Mouse (Mus musculus) hindbrain, postnatal 0 days (tissue): ENCODE results near the gene Tead3. TPM values are rescaled to one million over a fixed set of nuclear protein-coding genes. Genes with fewer than 3 reads are reported as not detected.
A peak's percentile ranks its signal among the peaks of the same experiment; 100 is the strongest.

Experiments
- ATAC-seq: fragments of 200-750 bp; cut with Nextera tagmentation; 2 replicates; pipeline ENCODE4 v1.8.0; 2017; ENCODE audit warnings: mild to moderate bottlenecking, moderate TSS enrichment, moderate library complexity
- DNase-seq: peaks from one replicate; pipeline ENCODE4 v3.0.0-alpha.2; 2015; ENCODE audit warnings: low spot score
- H3K27ac ChIP-seq: fragments of 300-500 bp; sonication (generic); 2 replicates; pipeline ENCODE4 v1.5.1; 2014; ENCODE audit warnings: mild to moderate bottlenecking
- H3K27me3 ChIP-seq: fragments of 300-500 bp; sonication (generic); 2 replicates; pipeline ENCODE4 v1.6.1; 2014; ENCODE audit warnings: low read length, mixed read lengths; ENCODE audit not compliant: insufficient read depth
- H3K36me3 ChIP-seq: fragments of 300-500 bp; sonication (generic); 2 replicates; pipeline ENCODE4 v1.6.1; 2014; ENCODE audit warnings: low read length, mixed read lengths; ENCODE audit not compliant: insufficient read depth
- H3K4me1 ChIP-seq: fragments of 300-500 bp; sonication (generic); 2 replicates; pipeline ENCODE4 v1.6.1; 2014; ENCODE audit warnings: antibody characterized with exemption, low read length, mixed read lengths; ENCODE audit not compliant: insufficient read depth
- H3K4me2 ChIP-seq: fragments of 300-500 bp; sonication (generic); 2 replicates; pipeline ENCODE4 v1.6.1; 2014; ENCODE audit warnings: low read depth, mild to moderate bottlenecking, low read length, moderate library complexity, mixed read lengths
- H3K4me3 ChIP-seq: fragments of 300-500 bp; sonication (generic); 2 replicates; pipeline ENCODE4 v1.5.1; 2014; ENCODE audit warnings: low read length
- H3K9ac ChIP-seq: fragments of 300-500 bp; sonication (generic); replicated peaks from 2 replicates; pipeline ENCODE4 v1.6.1; 2014; ENCODE audit warnings: mild to moderate bottlenecking, low read length, moderate library complexity, mixed read lengths
- H3K9me3 ChIP-seq: fragments of 300-500 bp; sonication (generic); 2 replicates; pipeline ENCODE4 v1.6.1; 2016; ENCODE audit warnings: low read length, mixed read lengths
- CTCF ChIP-seq: IDR thresholded peaks from 2 replicates; pipeline ENCODE4 v1.5.1; 2016; ENCODE audit warnings: antibody characterized with exemption, control low read depth, low read depth
- WGBS: fragments of 180-500 bp; shearing (Covaris S2); extraction: QIAGEN DNeasy Blood & Tissue Kit; methylation state at CpG from one replicate; pipeline ENCODE4 v1.1.7; 2014; 5-methylcytosine and 5-hydroxymethylcytosine counted together
- polyA plus RNA-seq: library from polyadenylated mRNA; unstranded; fragments of >200 nt; fragmentation: Nextera tagmentation; extraction: Ambion mirVana; gene quantifications from 2 replicates; pipeline ENCODE4 v1.2.1, GENCODE M21; 2015
- total RNA-seq: library from RNA; depleted of rRNA; stranded (reverse); fragments of >200 nt; gene quantifications from 2 replicates; pipeline ENCODE4 v1.2.3, GENCODE M21; 2014

Gene Tead3
- total and polyA plus RNA-seq, 2 experiments from 2014 or later = 1.7 to 9.4 TPM

GRCm38 (mm10) chr17:28312232-28313211 is 38.1 kb downstream of the Tead3 start:
- no peak overlapping the region for H3K27ac ChIP-seq
- 0 out of 2 replicates have a peak, but pooled peaks cover 9% of the 10 kb centered on the region for H3K4me1 ChIP-seq
- H3K4me2 ChIP-seq = peak overlapping the region; percentile 89
- no peaks in the 10 kb centered on the region for H3K9me3 ChIP-seq
- DNase-seq = no peak
- 25% methylated on average over 17 of the region's 17 CpGs for WGBS
- peak overlapping the region; percentile 77; the same call in 1 of the 2 replicates for H3K9ac ChIP-seq
- no peaks in the 10 kb centered on the region for H3K27me3 ChIP-seq
- H3K36me3 ChIP-seq = peaks cover 4% of the 10 kb centered on the region; the same call in 1 of the 2 replicates
- TF ChIP-seq CTCF = peak; percentile 53
- peak overlapping the region; percentile 71 for H3K4me3 ChIP-seq
- ATAC-seq = peak; percentile 10

GRCm38 (mm10) chr17:28311366-28312132 is 39.1 kb downstream of the Tead3 start:
- no peaks in the 10 kb centered on the region for H3K27me3 ChIP-seq
- H3K36me3 ChIP-seq = peaks cover 2% of the 10 kb centered on the region; the same call in 1 of the 2 replicates
- no peak overlapping the region for H3K27ac ChIP-seq
- ATAC-seq (no peak), DNase-seq (no peak)
- H3K9me3 ChIP-seq = no peaks in the 10 kb centered on the region
- H3K9ac ChIP-seq = no peak overlapping the region
- H3K4me2 ChIP-seq = no peak overlapping the region
- no peak for TF ChIP-seq CTCF
- WGBS = 78% methylated on average over 5 of the region's 5 CpGs
- 0 out of 2 replicates have a peak, but pooled peaks cover 9% of the 10 kb centered on the region for H3K4me1 ChIP-seq
- no peak overlapping the region for H3K4me3 ChIP-seq

- 0 out of 2 replicates have a peak, but pooled peaks cover 9% of the 10 kb centered on the region for H3K4me1 ChIP-seq
- DNase-seq (no peak), ATAC-seq (no peak)
- no peak overlapping the region for H3K9ac ChIP-seq
- WGBS = 81% methylated on average over 3 of the region's 3 CpGs
- H3K36me3 ChIP-seq = no peaks in the 10 kb centered on the region
- H3K27me3 ChIP-seq = no peaks in the 10 kb centered on the region
- TF ChIP-seq CTCF = peak; percentile 17
- no peaks in the 10 kb centered on the region for H3K9me3 ChIP-seq
- H3K4me2 ChIP-seq = no peak overlapping the region
- no peak overlapping the region for H3K27ac ChIP-seq
- no peak overlapping the region for H3K4me3 ChIP-seq
Measured at GRCm38 (mm10) chr17:28310831-28311230, 39.8 kb downstream of the Tead3 start.

DNA sequence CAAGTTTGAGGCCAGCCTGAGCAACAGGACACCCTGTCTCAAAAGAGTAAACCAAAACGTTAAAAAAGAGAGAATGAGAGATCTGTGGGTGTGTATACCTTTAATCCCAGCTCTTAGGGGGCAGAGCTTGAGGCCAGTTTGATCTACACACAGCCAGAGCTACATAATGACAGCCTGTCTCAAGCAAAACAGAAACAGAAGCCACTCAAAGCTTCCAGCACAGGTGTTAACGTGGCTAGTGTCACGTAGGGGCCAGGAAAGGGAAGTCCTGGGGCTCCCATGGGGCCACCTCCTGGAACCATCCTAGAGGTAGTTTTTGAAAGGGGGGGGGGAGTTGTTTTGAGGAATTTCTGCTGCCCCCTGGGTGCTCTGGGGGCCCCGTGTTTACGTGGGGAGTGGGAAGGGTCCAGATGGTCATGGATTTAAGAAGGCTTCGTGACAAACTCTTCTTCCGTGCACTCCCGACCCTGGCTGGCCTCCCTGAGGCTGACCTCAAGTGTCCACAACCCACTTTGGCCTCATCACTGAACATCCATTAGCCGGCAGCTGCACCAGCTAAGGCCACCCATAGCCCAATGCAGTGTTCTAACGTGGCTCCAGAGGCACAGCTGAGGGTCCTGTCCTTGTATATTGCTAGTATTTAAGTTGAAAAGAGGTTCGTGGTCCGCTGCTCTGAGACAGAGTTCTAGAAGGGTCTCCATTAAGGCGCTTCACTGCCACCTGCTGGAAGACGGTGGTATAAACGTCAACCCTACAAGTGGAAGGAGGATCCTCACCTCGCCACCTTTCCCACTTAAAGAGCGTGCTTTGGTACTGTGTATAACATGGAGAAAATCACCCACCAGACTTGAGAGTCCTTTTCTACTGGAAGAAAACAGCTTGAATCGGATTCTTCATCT is 42.1 kb downstream of the Tead3 start:
- H3K9me3 ChIP-seq = no peaks in the 10 kb centered on the region
- 0 out of 2 replicates have a peak, but pooled peaks cover 4% of the 10 kb centered on the region for H3K4me1 ChIP-seq
- H3K9ac ChIP-seq = no peak overlapping the region
- DNase-seq (peak; percentile 94), ATAC-seq (peak; percentile 24; the same call in 1 of the 2 replicates)
- H3K36me3 ChIP-seq = no peaks in the 10 kb centered on the region
- peak; percentile 93 for TF ChIP-seq CTCF
- 15% methylated on average over 18 of the region's 18 CpGs for WGBS
- no peak overlapping the region for H3K27ac ChIP-seq
- H3K4me3 ChIP-seq = no peak overlapping the region
- no peaks in the 10 kb centered on the region for H3K27me3 ChIP-seq
- H3K4me2 ChIP-seq = no peak overlapping the region

- ATAC-seq (no peak), DNase-seq (no peak)
- Histone ChIP-seq H3K4me3 (no peak overlapping the region), H3K9ac (no peak overlapping the region), H3K4me1 (0 out of 2 replicates have a peak, but pooled peaks cover 4% of the 10 kb centered on the region), H3K27me3 (no peaks in the 10 kb centered on the region), H3K36me3 (no peaks in the 10 kb centered on the region), H3K4me2 (no peak overlapping the region), H3K9me3 (no peaks in the 10 kb centered on the region), H3K27ac (no peak overlapping the region)
- whole genome bisulfite sequencing = 52% methylated on average over 10 of the region's 10 CpGs
- TF ChIP-seq CTCF = no peak
Measured at GRCm38 (mm10) chr17:28305172-28305571, 45.4 kb downstream of the Tead3 start.

- no peaks in the 10 kb centered on the region; the same call in 1 of the 2 replicates for H3K36me3 ChIP-seq
- ATAC-seq = peak; percentile 60
- H3K4me1 ChIP-seq = 0 out of 2 replicates have a peak, but pooled peaks cover 4% of the 10 kb centered on the region
- WGBS = 42% methylated on average over 3 of the region's 3 CpGs
- H3K9ac ChIP-seq = no peak overlapping the region
- H3K4me2 ChIP-seq = no peak overlapping the region
- H3K27me3 ChIP-seq = no peaks in the 10 kb centered on the region
- TF ChIP-seq CTCF = no peak
- no peaks in the 10 kb centered on the region for H3K9me3 ChIP-seq
- 0 out of 2 replicates have a peak overlapping the region, but pooled peaks have one; percentile 4 for H3K27ac ChIP-seq
- no peak overlapping the region for H3K4me3 ChIP-seq
- no peak for DNase-seq
Measured at GRCm38 (mm10) chr17:28300850-28301249, 49.8 kb downstream of the Tead3 start.
